Mouse (Mus musculus) forebrain, postnatal 0 days (tissue): ENCODE results near the gene Tmem86b. TPM values are rescaled to one million over a fixed set of nuclear protein-coding genes. Genes with fewer than 3 reads are reported as not detected.

Source experiments
- ATAC-seq: fragments of 200-750 bp; cut with Nextera tagmentation; 2 replicates; pipeline ENCODE4 v1.8.0; 2017; ENCODE audit warnings: mild to moderate bottlenecking, moderate library complexity
- DNase-seq: peaks from one replicate; pipeline ENCODE4 v3.0.0-alpha.2; 2015
- H3K27ac ChIP-seq: fragments of 300-500 bp; sonication (generic); 2 replicates; pipeline ENCODE4 v1.5.1; 2014; ENCODE audit warnings: low read depth, mild to moderate bottlenecking, antibody characterized with exemption, low read length, moderate library complexity, mixed read lengths
- H3K27me3 ChIP-seq: fragments of 300-500 bp; sonication (generic); 2 replicates; pipeline ENCODE4 v1.6.1; 2014; ENCODE audit warnings: mild to moderate bottlenecking, low read length, mixed read lengths; ENCODE audit not compliant: insufficient read depth
- H3K36me3 ChIP-seq: fragments of 300-500 bp; sonication (generic); 2 replicates; pipeline ENCODE4 v1.6.1; 2014; ENCODE audit warnings: mild to moderate bottlenecking, moderate library complexity; ENCODE audit not compliant: insufficient read depth
- H3K4me1 ChIP-seq: fragments of 300-500 bp; sonication (generic); 2 replicates; pipeline ENCODE4 v1.6.1; 2014; ENCODE audit warnings: antibody characterized with exemption; ENCODE audit not compliant: insufficient read depth
- H3K4me2 ChIP-seq: fragments of 300-500 bp; sonication (generic); 2 replicates; pipeline ENCODE4 v1.6.1; 2014; ENCODE audit warnings: low read depth, mild to moderate bottlenecking, moderate library complexity
- H3K4me3 ChIP-seq: fragments of 300-500 bp; sonication (generic); 2 replicates; pipeline ENCODE4 v1.5.1; 2014; ENCODE audit warnings: low read depth, low read length, mixed read lengths
- H3K9ac ChIP-seq: fragments of 300-500 bp; sonication (generic); 2 replicates; pipeline ENCODE4 v1.6.1; 2014; ENCODE audit warnings: mild to moderate bottlenecking
- H3K9me3 ChIP-seq: fragments of 300-500 bp; sonication (generic); 2 replicates; pipeline ENCODE4 v1.6.1; 2016; ENCODE audit warnings: low read length
- CTCF ChIP-seq: sonication (generic); IDR thresholded peaks from 2 replicates; pipeline ENCODE4 v1.5.1; 2016; ENCODE audit warnings: antibody characterized with exemption, control low read depth, low read depth
- WGBS: fragments of 180-500 bp; shearing (Covaris S2); extraction: QIAGEN DNeasy Blood & Tissue Kit; methylation state at CpG from one replicate; pipeline ENCODE4 v1.1.7; 2014; 5-methylcytosine and 5-hydroxymethylcytosine counted together
- polyA plus RNA-seq: library from polyadenylated mRNA; unstranded; fragments of >200 nt; fragmentation: Nextera tagmentation; extraction: Ambion mirVana; gene quantifications from 2 replicates; pipeline ENCODE4 v1.2.1, GENCODE M21; 2015
- total RNA-seq: library from RNA; depleted of rRNA; stranded (reverse); fragments of >200 nt; gene quantifications from 2 replicates; pipeline ENCODE4 v1.2.3, GENCODE M21; 2014

Gene Tmem86b
- total and polyA plus RNA-seq, 2 experiments from 2014 or later = 0.64 to 11.8 TPM

- Histone ChIP-seq H3K27ac (no peak overlapping the region), H3K4me1 (peaks cover 8% of the 10 kb centered on the region), H3K27me3 (no peaks in the 10 kb centered on the region), H3K9ac (no peak overlapping the region), H3K4me2 (no peak overlapping the region), H3K4me3 (no peak overlapping the region), H3K9me3 (no peaks in the 10 kb centered on the region), H3K36me3 (peaks cover 15% of the 10 kb centered on the region)
- no peak for TF ChIP-seq CTCF
- no peak for DNase-seq
- 96% methylated on average over 5 of the region's 5 CpGs for WGBS
- no peak for ATAC-seq
These were observed 21.5 kb upstream of the Tmem86b start for GRCm38 (mm10) chr7:4652726-4653125.

- no peak overlapping the region for H3K4me2 ChIP-seq
- WGBS = 86% methylated on average over 8 of the region's 8 CpGs
- ATAC-seq (peak; percentile 51; the same call in 1 of the 2 replicates), DNase-seq (peak; percentile 7)
- no peak overlapping the region for H3K27ac ChIP-seq
- H3K4me1 ChIP-seq = peaks cover 4% of the 10 kb centered on the region; the same call in 1 of the 2 replicates
- H3K9me3 ChIP-seq = no peaks in the 10 kb centered on the region
- no peaks in the 10 kb centered on the region for H3K27me3 ChIP-seq
- peaks cover 15% of the 10 kb centered on the region for H3K36me3 ChIP-seq
- no peak overlapping the region for H3K9ac ChIP-seq
- TF ChIP-seq CTCF = no peak
- no peak overlapping the region for H3K4me3 ChIP-seq
These were observed 20.4 kb upstream of the Tmem86b start for GRCm38 (mm10) chr7:4651581-4651980.

- Histone ChIP-seq H3K27me3 (no peaks in the 10 kb centered on the region), H3K4me2 (no peak overlapping the region), H3K9me3 (no peaks in the 10 kb centered on the region), H3K4me3 (no peak overlapping the region), H3K4me1 (no peaks in the 10 kb centered on the region), H3K9ac (no peak overlapping the region), H3K36me3 (peaks cover 28% of the 10 kb centered on the region), H3K27ac (no peak overlapping the region)
- no peak for TF ChIP-seq CTCF
- WGBS = 88% methylated on average over 2 of the region's 2 CpGs
- ATAC-seq (no peak), DNase-seq (no peak)
These were observed 16.8 kb upstream of the Tmem86b start for GRCm38 (mm10) chr7:4647992-4648391.

- Histone ChIP-seq H3K9ac (no peak overlapping the region), H3K27ac (no peak overlapping the region), H3K4me2 (no peak overlapping the region), H3K4me1 (no peaks in the 10 kb centered on the region), H3K36me3 (peaks cover 26% of the 10 kb centered on the region), H3K9me3 (no peaks in the 10 kb centered on the region), H3K4me3 (no peak overlapping the region), H3K27me3 (no peaks in the 10 kb centered on the region)
- TF ChIP-seq CTCF = no peak
- ATAC-seq (no peak), DNase-seq (no peak)
- WGBS = 82% methylated on average over 6 of the region's 6 CpGs
These were observed 16.1 kb upstream of the Tmem86b start for GRCm38 (mm10) chr7:4647291-4647690.

GRCm38 (mm10) chr7:4646806-4647205, 15.6 kb upstream of the Tmem86b start:
- ATAC-seq (no peak), DNase-seq (no peak)
- Histone ChIP-seq H3K4me1 (no peaks in the 10 kb centered on the region), H3K9me3 (no peaks in the 10 kb centered on the region), H3K36me3 (peaks cover 29% of the 10 kb centered on the region), H3K4me3 (no peak overlapping the region), H3K9ac (no peak overlapping the region), H3K27me3 (no peaks in the 10 kb centered on the region), H3K4me2 (no peak overlapping the region), H3K27ac (no peak overlapping the region)
- WGBS = 91% methylated on average over 3 of the region's 3 CpGs
- no peak for TF ChIP-seq CTCF

- Histone ChIP-seq H3K27ac (no peak overlapping the region), H3K9me3 (no peaks in the 10 kb centered on the region), H3K4me1 (no peaks in the 10 kb centered on the region), H3K4me2 (no peak overlapping the region), H3K27me3 (no peaks in the 10 kb centered on the region), H3K9ac (no peak overlapping the region), H3K4me3 (no peak overlapping the region), H3K36me3 (peaks cover 64% of the 10 kb centered on the region)
- no peak for DNase-seq
- ATAC-seq = no peak
- TF ChIP-seq CTCF = no peak
- WGBS = 90% methylated on average over 6 of the region's 6 CpGs
These were observed 12.0 kb upstream of the Tmem86b start for GRCm38 (mm10) chr7:4643225-4643624.

GRCm38 (mm10) chr7:4641956-4642355, 10.7 kb upstream of the Tmem86b start:
- Histone ChIP-seq H3K4me2 (no peak overlapping the region), H3K36me3 (peaks cover 71% of the 10 kb centered on the region), H3K4me3 (no peak overlapping the region), H3K27me3 (no peaks in the 10 kb centered on the region), H3K27ac (no peak overlapping the region), H3K9ac (no peak overlapping the region), H3K4me1 (no peaks in the 10 kb centered on the region), H3K9me3 (no peaks in the 10 kb centered on the region)
- no peak for TF ChIP-seq CTCF
- ATAC-seq (no peak), DNase-seq (no peak)
- WGBS = 94% methylated on average over 7 of the region's 7 CpGs

- H3K27me3 ChIP-seq = no peaks in the 10 kb centered on the region
- H3K27ac ChIP-seq = no peak overlapping the region
- no peaks in the 10 kb centered on the region for H3K4me1 ChIP-seq
- 81% methylated on average over 11 of the region's 11 CpGs for WGBS
- DNase-seq = no peak
- no peaks in the 10 kb centered on the region for H3K9me3 ChIP-seq
- ATAC-seq = no peak
- TF ChIP-seq CTCF = no peak
- no peak overlapping the region for H3K4me2 ChIP-seq
- H3K9ac ChIP-seq = no peak overlapping the region
- peaks cover 72% of the 10 kb centered on the region for H3K36me3 ChIP-seq
- no peak overlapping the region for H3K4me3 ChIP-seq
These were observed 9.9 kb upstream of the Tmem86b start for GRCm38 (mm10) chr7:4641155-4641554.
